Mouse (Mus musculus): ENCODE data around the gene Atp8b3. TPM values are rescaled to one million over a fixed set of nuclear protein-coding genes. Genes with fewer than 3 reads are reported as not detected.

Atp8b3 gene
- polyA plus RNA-seq, 1 experiment = 1,123 TPM

DNA sequence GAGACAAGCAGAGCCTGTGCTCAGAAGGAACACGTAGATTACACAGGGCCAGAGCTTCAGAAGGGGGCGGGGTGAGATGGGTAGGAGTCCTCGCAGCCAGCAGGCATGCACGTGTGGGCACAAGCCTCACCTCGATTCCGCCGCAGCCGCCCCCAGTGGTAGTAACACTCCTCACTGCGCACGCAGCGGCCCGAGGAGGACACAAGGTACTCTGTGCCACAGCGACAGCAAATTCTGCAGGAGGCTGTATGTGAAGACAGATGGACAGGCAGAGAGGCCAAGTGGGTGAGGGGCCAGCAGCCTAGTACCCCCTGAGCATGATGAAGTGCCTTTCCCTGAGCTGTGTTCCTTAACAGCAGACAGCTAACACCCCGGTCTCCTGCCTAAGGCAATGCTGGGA lies 4.9 kb upstream of the Atp8b3 start:
- no peak overlapping the region for H3K27ac ChIP-seq (ENCODE audit: control insufficient read depth, insufficient read depth, low read depth, low read length)
- TF ChIP-seq POLR2A (IDR thresholded peaks at IDR 0.05; ENCODE audit: control insufficient read depth, low read depth, low read length) (no peak), CTCF (IDR thresholded peaks at IDR 0.05; ENCODE audit: control insufficient read depth, insufficient read depth, insufficient replicate concordance, low read depth, low read length) (no peak)
- H3K36me3 ChIP-seq (ENCODE audit: control insufficient read depth, insufficient read depth, low read length) = peaks cover 2% of the 10 kb centered on the region
- no peaks in the 10 kb centered on the region for H3K27me3 ChIP-seq (ENCODE audit: control insufficient read depth, insufficient read depth, low read length)
- H3K4me1 ChIP-seq (ENCODE audit: control insufficient read depth, insufficient read depth, low read length) = peaks cover 5% of the 10 kb centered on the region; the same call in 1 of the 2 replicates
- H3K4me3 ChIP-seq (ENCODE audit: control insufficient read depth, low read depth, low read length) = no peak overlapping the region; the same call in 1 of the 2 replicates

DNA sequence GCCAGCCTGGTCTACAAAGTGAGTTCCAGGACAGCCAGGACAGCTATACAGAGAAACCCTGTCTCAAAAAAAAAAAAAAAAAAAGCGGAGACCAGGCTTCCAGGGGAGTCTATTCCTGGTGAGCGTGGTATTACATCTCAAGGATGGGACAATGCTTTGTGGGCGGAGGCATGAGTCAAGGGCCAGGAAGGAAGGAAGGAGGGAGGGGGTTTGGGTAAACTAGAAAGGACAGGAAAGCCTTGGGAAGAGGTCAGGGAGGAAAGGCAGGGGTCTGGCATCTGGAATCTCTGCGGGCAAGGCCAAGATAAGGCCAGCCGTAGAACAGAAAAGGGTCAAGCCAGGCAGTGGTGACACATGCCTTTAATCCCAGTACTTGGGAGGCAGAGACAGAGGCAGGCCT lies 569 bp upstream of the Atp8b3 start:
- no peaks in the 10 kb centered on the region for H3K27me3 ChIP-seq (ENCODE audit: control insufficient read depth, insufficient read depth, low read length)
- TF ChIP-seq CTCF (IDR thresholded peaks at IDR 0.05; ENCODE audit: control insufficient read depth, insufficient read depth, insufficient replicate concordance, low read depth, low read length) = no peak
- no peak for TF ChIP-seq POLR2A (IDR thresholded peaks at IDR 0.05; ENCODE audit: control insufficient read depth, low read depth, low read length)
- peak overlapping the region; percentile 93 for H3K4me3 ChIP-seq (ENCODE audit: control insufficient read depth, low read depth, low read length)

GRCm38 (mm10) chr10:80538180-80538579 lies 744 bp downstream of the Atp8b3 start:
- Histone ChIP-seq H3K27me3 (ENCODE audit: control insufficient read depth, insufficient read depth, low read length) (no peaks in the 10 kb centered on the region), H3K4me3 (ENCODE audit: control insufficient read depth, low read depth, low read length) (peak overlapping the region; percentile 93), H3K27ac (ENCODE audit: control insufficient read depth, insufficient read depth, low read depth, low read length) (no peak overlapping the region; the same call in 1 of the 2 replicates), H3K4me1 (ENCODE audit: control insufficient read depth, insufficient read depth, low read length) (peaks cover 36% of the 10 kb centered on the region), H3K36me3 (ENCODE audit: control insufficient read depth, insufficient read depth, low read length) (peaks cover 2% of the 10 kb centered on the region; the same call in 1 of the 2 replicates)
- no peak for TF ChIP-seq CTCF (IDR thresholded peaks at IDR 0.05; ENCODE audit: control insufficient read depth, insufficient read depth, insufficient replicate concordance, low read depth, low read length)

More for the DNA sequence above, 569 bp upstream of the Atp8b3 start:
- peaks cover 31% of the 10 kb centered on the region for H3K4me1 ChIP-seq (ENCODE audit: control insufficient read depth, insufficient read depth, low read length)
- H3K36me3 ChIP-seq (ENCODE audit: control insufficient read depth, insufficient read depth, low read length) = peaks cover 2% of the 10 kb centered on the region
- H3K27ac ChIP-seq (ENCODE audit: control insufficient read depth, insufficient read depth, low read depth, low read length) = peak overlapping the region; percentile 7

- no peak for TF ChIP-seq POLR2A (IDR thresholded peaks at IDR 0.05; ENCODE audit: control insufficient read depth, low read depth, low read length)
- no peaks in the 10 kb centered on the region for H3K36me3 ChIP-seq (ENCODE audit: control insufficient read depth, insufficient read depth, low read length)
- peaks cover 36% of the 10 kb centered on the region for H3K4me1 ChIP-seq (ENCODE audit: control insufficient read depth, insufficient read depth, low read length)
- H3K4me3 ChIP-seq (ENCODE audit: control insufficient read depth, low read depth, low read length) = peak overlapping the region; percentile 28
- H3K27ac ChIP-seq (ENCODE audit: control insufficient read depth, insufficient read depth, low read depth, low read length) = no peak overlapping the region
- H3K27me3 ChIP-seq (ENCODE audit: control insufficient read depth, insufficient read depth, low read length) = no peaks in the 10 kb centered on the region
Observed at GRCm38 (mm10) chr10:80535711-80536110, 3.2 kb downstream of the Atp8b3 start.

- no peak overlapping the region for H3K27ac ChIP-seq (ENCODE audit: control insufficient read depth, insufficient read depth, low read depth, low read length)
- H3K4me1 ChIP-seq (ENCODE audit: control insufficient read depth, insufficient read depth, low read length) = peaks cover 36% of the 10 kb centered on the region
- H3K4me3 ChIP-seq (ENCODE audit: control insufficient read depth, low read depth, low read length) = no peak overlapping the region; the same call in 1 of the 2 replicates
- H3K27me3 ChIP-seq (ENCODE audit: control insufficient read depth, insufficient read depth, low read length) = no peaks in the 10 kb centered on the region
- TF ChIP-seq POLR2A (IDR thresholded peaks at IDR 0.05; ENCODE audit: control insufficient read depth, low read depth, low read length) (no peak), CTCF (IDR thresholded peaks at IDR 0.05; ENCODE audit: control insufficient read depth, insufficient read depth, insufficient replicate concordance, low read depth, low read length) (no peak)
- H3K36me3 ChIP-seq (ENCODE audit: control insufficient read depth, insufficient read depth, low read length) = no peaks in the 10 kb centered on the region
Observed at GRCm38 (mm10) chr10:80535071-80535470, 3.9 kb downstream of the Atp8b3 start.

- Histone ChIP-seq H3K36me3 (ENCODE audit: control insufficient read depth, insufficient read depth, low read length) (no peaks in the 10 kb centered on the region), H3K27me3 (ENCODE audit: control insufficient read depth, insufficient read depth, low read length) (no peaks in the 10 kb centered on the region)
Observed at GRCm38 (mm10) chr10:80533704-80534103, 5.2 kb downstream of the Atp8b3 start.

GRCm38 (mm10) chr10:80532783-80533182 lies 6.1 kb downstream of the Atp8b3 start:
- Histone ChIP-seq H3K27me3 (ENCODE audit: control insufficient read depth, insufficient read depth, low read length) (no peaks in the 10 kb centered on the region), H3K4me1 (ENCODE audit: control insufficient read depth, insufficient read depth, low read length) (peaks cover 30% of the 10 kb centered on the region), H3K4me3 (ENCODE audit: control insufficient read depth, low read depth, low read length) (no peak overlapping the region), H3K36me3 (ENCODE audit: control insufficient read depth, insufficient read depth, low read length) (no peaks in the 10 kb centered on the region), H3K27ac (ENCODE audit: control insufficient read depth, insufficient read depth, low read depth, low read length) (no peak overlapping the region)
- TF ChIP-seq POLR2A (IDR thresholded peaks at IDR 0.05; ENCODE audit: control insufficient read depth, low read depth, low read length) (no peak), CTCF (IDR thresholded peaks at IDR 0.05; ENCODE audit: control insufficient read depth, insufficient read depth, insufficient replicate concordance, low read depth, low read length) (0 out of 2 replicates have a peak, but pooled peaks have one; percentile 10)

More at GRCm38 (mm10) chr10:80533704-80534103, 5.2 kb downstream of the Atp8b3 start:
- Histone ChIP-seq H3K4me1 (ENCODE audit: control insufficient read depth, insufficient read depth, low read length) (peaks cover 32% of the 10 kb centered on the region), H3K27ac (ENCODE audit: control insufficient read depth, insufficient read depth, low read depth, low read length) (no peak overlapping the region), H3K4me3 (ENCODE audit: control insufficient read depth, low read depth, low read length) (no peak overlapping the region)
- TF ChIP-seq CTCF (IDR thresholded peaks at IDR 0.05; ENCODE audit: control insufficient read depth, insufficient read depth, insufficient replicate concordance, low read depth, low read length) (no peak), POLR2A (IDR thresholded peaks at IDR 0.05; ENCODE audit: control insufficient read depth, low read depth, low read length) (0 out of 2 replicates have a peak, but pooled peaks have one; percentile 13)

DNA sequence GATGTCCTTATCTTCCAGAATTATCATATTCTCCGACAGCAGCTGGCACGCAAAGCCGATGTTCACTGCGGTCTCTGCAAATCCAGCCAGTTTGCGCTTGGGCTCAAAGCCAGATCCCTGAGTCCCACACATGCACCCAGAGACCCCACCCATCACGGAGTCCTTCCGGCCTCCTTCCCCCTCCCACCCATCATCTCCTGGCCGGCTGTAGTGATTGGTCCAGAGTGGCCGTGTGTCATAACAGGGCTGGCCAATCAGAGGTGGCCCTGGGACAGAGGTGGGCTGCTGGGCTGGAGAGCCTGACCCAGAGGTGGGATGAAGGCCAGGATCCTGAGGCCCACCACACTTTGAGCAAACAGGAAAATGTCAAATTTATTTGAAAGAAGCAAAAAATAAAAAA lies 12.8 kb downstream of the Atp8b3 start:
- Histone ChIP-seq H3K27me3 (ENCODE audit: control insufficient read depth, insufficient read depth, low read length) (no peaks in the 10 kb centered on the region), H3K36me3 (ENCODE audit: control insufficient read depth, insufficient read depth, low read length) (peaks cover 4% of the 10 kb centered on the region), H3K4me3 (ENCODE audit: control insufficient read depth, low read depth, low read length) (no peak overlapping the region), H3K27ac (ENCODE audit: control insufficient read depth, insufficient read depth, low read depth, low read length) (no peak overlapping the region), H3K4me1 (ENCODE audit: control insufficient read depth, insufficient read depth, low read length) (peaks cover 3% of the 10 kb centered on the region)
- TF ChIP-seq CTCF (IDR thresholded peaks at IDR 0.05; ENCODE audit: control insufficient read depth, insufficient read depth, insufficient replicate concordance, low read depth, low read length) = no peak

Data from testis, adult 2 months (tissue).